Mouse (Mus musculus): ENCODE measurements around the gene 1700025G04Rik. TPM values are rescaled to one million over a fixed set of nuclear protein-coding genes. Genes with fewer than 3 reads are reported as not detected.
A peak's percentile ranks its signal among the peaks of the same experiment; 100 is the strongest.

1700025G04Rik gene
- polyA plus RNA-seq, 2 experiments, result 1.2 to 2.1 TPM

- Histone ChIP-seq H3K4me2 (ENCODE audit: low read depth) (no peak overlapping the region), H3K4me3 (ENCODE audit: insufficient read depth in 1 of 2, low read depth in 2 of 2, low read length in 2 of 2) (no peak overlapping the region), H3K4me1 (replicated peaks; ENCODE audit: control insufficient read depth in 2 of 2, insufficient read depth in 2 of 2, low read length in 1 of 2) (0 out of 4 replicates have a peak, but pooled peaks cover 0 to 2% of the 10 kb centered on the region in 2 experiments), H3K36me3 (replicated peaks; ENCODE audit: control insufficient read depth, insufficient read depth, low read depth) (no peaks in the 10 kb centered on the region), H3K9me3 (ENCODE audit: control insufficient read depth, low read length) (no peaks in the 10 kb centered on the region), H3K9ac (replicated peaks) (no peak overlapping the region), H3K27me3 (ENCODE audit: control insufficient read depth, insufficient read depth, low read length) (no peaks in the 10 kb centered on the region), H3K27ac (no peak overlapping the region)
- ATAC-seq (ENCODE audit: insufficient read depth) (no peak), DNase-seq (ENCODE audit: low read depth in 3 of 3, low spot score in 3 of 3) (no peak)
- no peak for TF ChIP-seq CTCF (IDR thresholded peaks at IDR 0.05; ENCODE audit: low read depth)
- no peak for TF ChIP-seq EP300 (IDR thresholded peaks at IDR 0.05; ENCODE audit: low read depth)
- 33% methylated on average over 3 of the region's 3 CpGs for WGBS (ENCODE audit: insufficient replicate concordance)
Measured at GRCm38 (mm10) chr1:151958442-151958841, 131.5 kb downstream of the 1700025G04Rik start.

DNA sequence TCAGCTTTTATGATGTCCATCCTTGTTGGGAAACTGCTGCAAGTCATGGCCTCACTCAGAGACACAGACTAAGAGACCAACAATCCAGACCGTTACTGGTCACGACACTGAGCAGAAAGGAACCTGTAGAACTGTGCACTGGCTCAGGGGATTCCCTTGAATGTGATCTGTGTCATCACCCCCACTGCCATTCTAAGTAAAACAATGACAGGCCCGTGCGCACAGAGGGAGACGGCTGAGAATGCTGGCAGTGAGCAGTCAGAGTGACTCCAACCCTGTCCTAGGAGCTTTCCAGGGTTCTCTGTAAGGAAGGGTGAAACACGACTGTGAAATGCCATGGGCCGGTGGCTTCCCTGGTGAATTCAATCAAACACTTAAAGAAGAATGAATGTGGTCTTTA, 132.3 kb downstream of the 1700025G04Rik start:
- H3K9ac ChIP-seq (replicated peaks), result no peak overlapping the region
- H3K27ac ChIP-seq, result no peak overlapping the region
- H3K36me3 ChIP-seq (replicated peaks; ENCODE audit: control insufficient read depth, insufficient read depth, low read depth), result no peaks in the 10 kb centered on the region
- 0 out of 4 replicates have a peak, but pooled peaks cover 0 to 2% of the 10 kb centered on the region in 2 experiments for H3K4me1 ChIP-seq (replicated peaks; ENCODE audit: control insufficient read depth in 2 of 2, insufficient read depth in 2 of 2, low read length in 1 of 2)
- H3K4me3 ChIP-seq (ENCODE audit: insufficient read depth in 1 of 2, low read depth in 2 of 2, low read length in 2 of 2), result no peak overlapping the region
- no peaks in the 10 kb centered on the region for H3K9me3 ChIP-seq (ENCODE audit: control insufficient read depth, low read length)
- no peak for ATAC-seq (ENCODE audit: insufficient read depth)
- no peak for DNase-seq (ENCODE audit: low read depth in 3 of 3, low spot score in 3 of 3)
- no peaks in the 10 kb centered on the region for H3K27me3 ChIP-seq (ENCODE audit: control insufficient read depth, insufficient read depth, low read length)
- TF ChIP-seq EP300 (IDR thresholded peaks at IDR 0.05; ENCODE audit: low read depth) (no peak), CTCF (IDR thresholded peaks at IDR 0.05; ENCODE audit: low read depth) (no peak)
- H3K4me2 ChIP-seq (ENCODE audit: low read depth), result no peak overlapping the region
- WGBS (ENCODE audit: insufficient replicate concordance), result 69% methylated on average over 7 of the region's 7 CpGs

- no peak overlapping the region for H3K27ac ChIP-seq
- H3K9me3 ChIP-seq (ENCODE audit: control insufficient read depth, low read length), result no peaks in the 10 kb centered on the region
- TF ChIP-seq CTCF (IDR thresholded peaks at IDR 0.05; ENCODE audit: low read depth), result no peak
- no peak for TF ChIP-seq EP300 (IDR thresholded peaks at IDR 0.05; ENCODE audit: low read depth)
- 0 out of 4 replicates have a peak, but pooled peaks cover 0 to 2% of the 10 kb centered on the region in 2 experiments for H3K4me1 ChIP-seq (replicated peaks; ENCODE audit: control insufficient read depth in 2 of 2, insufficient read depth in 2 of 2, low read length in 1 of 2)
- H3K27me3 ChIP-seq (ENCODE audit: control insufficient read depth, insufficient read depth, low read length), result no peaks in the 10 kb centered on the region
- ATAC-seq (ENCODE audit: insufficient read depth) (no peak), DNase-seq (ENCODE audit: low read depth in 3 of 3, low spot score in 3 of 3) (no peak)
- no peak overlapping the region for H3K4me3 ChIP-seq (ENCODE audit: insufficient read depth in 1 of 2, low read depth in 2 of 2, low read length in 2 of 2)
- no peaks in the 10 kb centered on the region for H3K36me3 ChIP-seq (replicated peaks; ENCODE audit: control insufficient read depth, insufficient read depth, low read depth)
- H3K4me2 ChIP-seq (ENCODE audit: low read depth), result no peak overlapping the region
- 56% methylated on average over 5 of the region's 5 CpGs for WGBS (ENCODE audit: insufficient replicate concordance)
- H3K9ac ChIP-seq (replicated peaks), result no peak overlapping the region
Measured at GRCm38 (mm10) chr1:151955866-151956265, 134.1 kb downstream of the 1700025G04Rik start.

- DNase-seq (ENCODE audit: low read depth in 3 of 3, low spot score in 3 of 3) (peak in 1 of 3 experiments; percentile 2), ATAC-seq (ENCODE audit: insufficient read depth) (peak; percentile 33; the same call in 1 of the 2 replicates)
- Histone ChIP-seq H3K27ac (no peak overlapping the region), H3K4me2 (ENCODE audit: low read depth) (no peak overlapping the region), H3K9ac (replicated peaks) (no peak overlapping the region), H3K4me3 (ENCODE audit: insufficient read depth in 1 of 2, low read depth in 2 of 2, low read length in 2 of 2) (no peak overlapping the region), H3K36me3 (replicated peaks; ENCODE audit: control insufficient read depth, insufficient read depth, low read depth) (no peaks in the 10 kb centered on the region), H3K9me3 (ENCODE audit: control insufficient read depth, low read length) (no peaks in the 10 kb centered on the region), H3K4me1 (replicated peaks; ENCODE audit: control insufficient read depth in 2 of 2, insufficient read depth in 2 of 2, low read length in 1 of 2) (0 out of 4 replicates have a peak, but pooled peaks cover 0 to 2% of the 10 kb centered on the region in 2 experiments), H3K27me3 (ENCODE audit: control insufficient read depth, insufficient read depth, low read length) (no peaks in the 10 kb centered on the region)
- TF ChIP-seq EP300 (IDR thresholded peaks at IDR 0.05; ENCODE audit: low read depth) (no peak), CTCF (IDR thresholded peaks at IDR 0.05; ENCODE audit: low read depth) (no peak)
- WGBS (ENCODE audit: insufficient replicate concordance), result 17% methylated on average over 7 of the region's 7 CpGs
Measured at GRCm38 (mm10) chr1:151953563-151953962, 136.4 kb downstream of the 1700025G04Rik start.

GRCm38 (mm10) chr1:151948065-151948464, 141.9 kb downstream of the 1700025G04Rik start:
- H3K4me2 ChIP-seq (ENCODE audit: low read depth), result no peak overlapping the region; the same call in 1 of the 2 replicates
- H3K4me3 ChIP-seq (ENCODE audit: insufficient read depth in 1 of 2, low read depth in 2 of 2, low read length in 2 of 2), result no peak overlapping the region
- WGBS (ENCODE audit: insufficient replicate concordance), result 49% methylated on average over 3 of the region's 3 CpGs
- no peak overlapping the region for H3K9ac ChIP-seq (replicated peaks)
- ATAC-seq (ENCODE audit: insufficient read depth) (no peak), DNase-seq (ENCODE audit: low read depth in 3 of 3, low spot score in 3 of 3) (no peak)
- no peaks in the 10 kb centered on the region for H3K9me3 ChIP-seq (ENCODE audit: control insufficient read depth, low read length)
- peaks cover 0 to 10% of the 10 kb centered on the region in 2 experiments; a peak in 2 of 4 replicates for H3K4me1 ChIP-seq (replicated peaks; ENCODE audit: control insufficient read depth in 2 of 2, insufficient read depth in 2 of 2, low read length in 1 of 2)
- TF ChIP-seq CTCF (IDR thresholded peaks at IDR 0.05; ENCODE audit: low read depth), result no peak
- no peak for TF ChIP-seq EP300 (IDR thresholded peaks at IDR 0.05; ENCODE audit: low read depth)
- no peaks in the 10 kb centered on the region for H3K36me3 ChIP-seq (replicated peaks; ENCODE audit: control insufficient read depth, insufficient read depth, low read depth)
- H3K27ac ChIP-seq, result no peak overlapping the region
- no peaks in the 10 kb centered on the region for H3K27me3 ChIP-seq (ENCODE audit: control insufficient read depth, insufficient read depth, low read length)
